Mouse (Mus musculus): ENCODE data around the gene Agbl5.

Gene Agbl5

DNA sequence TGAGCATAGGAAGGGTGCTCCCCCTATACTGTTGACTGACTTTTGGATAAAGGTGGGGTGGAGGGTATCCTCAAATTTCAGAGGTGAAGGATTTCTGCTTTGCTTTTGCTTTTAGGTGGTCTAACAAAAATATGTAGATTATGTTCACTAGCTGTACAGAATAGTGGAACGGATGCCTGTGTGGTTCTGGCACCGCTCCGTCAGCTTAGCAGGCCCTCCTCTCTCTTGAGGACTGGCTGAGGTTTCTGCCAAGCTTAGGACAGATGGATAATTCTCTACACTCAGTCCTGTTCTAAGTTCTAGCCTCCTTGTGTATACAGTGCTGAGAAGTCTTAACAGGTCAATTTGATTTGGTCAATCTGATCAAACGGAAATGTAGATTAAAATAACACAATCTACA is 62.0 kb downstream of the Agbl5 start:
- in situ Hi-C loops (cut with MboI, MseI), result no loop called here

DNA sequence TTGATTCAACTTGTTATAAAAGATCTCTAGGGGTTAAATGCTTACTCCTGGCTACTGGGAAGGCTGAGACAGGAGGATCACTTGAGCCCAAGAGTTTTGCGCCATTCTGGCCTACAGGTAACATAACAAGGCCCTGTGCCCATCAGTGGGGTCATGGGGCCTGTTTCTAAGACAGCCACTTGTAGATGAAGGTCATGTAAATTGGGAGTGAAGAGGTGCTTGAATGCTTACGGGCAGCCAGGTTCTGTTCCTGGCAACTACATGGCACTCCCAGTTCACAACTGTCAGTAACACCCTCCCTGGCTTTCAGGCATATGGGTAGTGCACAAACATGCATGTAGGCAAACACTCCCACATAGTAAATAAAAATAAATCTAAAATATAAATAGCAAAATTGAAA is 62.4 kb downstream of the Agbl5 start:
- in situ Hi-C loops (cut with MboI, MseI), result no loop called here

DNA sequence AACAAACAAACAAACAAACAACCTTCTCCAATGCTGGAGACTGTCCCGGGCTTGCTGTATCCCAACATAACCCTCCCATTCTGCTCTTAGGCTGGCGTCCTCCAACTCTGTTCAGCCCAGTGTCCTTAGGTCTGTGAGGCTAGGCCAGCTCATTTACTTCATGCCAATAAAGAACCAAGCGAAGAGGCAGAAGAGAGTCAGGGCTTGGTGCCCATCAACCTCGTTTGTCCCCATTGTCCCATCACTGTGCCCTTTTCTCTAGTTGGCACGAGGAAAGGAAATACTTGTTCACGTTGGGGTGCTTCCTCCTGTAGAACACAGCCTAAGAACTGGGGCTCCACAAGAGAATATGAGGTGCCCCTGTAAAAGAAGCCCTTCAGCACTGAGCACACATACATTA is 63.2 kb downstream of the Agbl5 start:
- in situ Hi-C loops (cut with MboI, MseI), result no loop called here

DNA sequence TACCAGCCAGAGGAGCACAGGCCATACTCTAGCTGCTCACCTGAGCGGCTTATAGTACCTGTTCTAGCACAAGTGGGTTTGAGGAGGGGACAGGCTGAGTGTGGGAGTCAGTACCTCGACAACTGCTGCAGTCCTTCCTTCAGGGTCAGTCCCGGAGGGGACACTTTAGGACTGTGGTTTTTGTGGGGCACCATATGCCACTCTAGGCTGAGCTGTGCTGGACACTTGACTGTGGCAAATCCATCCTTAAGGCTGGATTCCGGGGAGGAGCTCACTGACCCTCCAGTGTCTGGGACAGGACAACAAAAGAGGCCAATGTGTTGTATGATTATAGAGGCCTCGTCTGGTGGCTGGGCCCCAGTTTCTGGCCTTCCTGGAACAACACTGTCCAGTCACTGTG is 64.1 kb downstream of the Agbl5 start:
- in situ Hi-C loops (cut with MboI, MseI), result no loop called here

DNA sequence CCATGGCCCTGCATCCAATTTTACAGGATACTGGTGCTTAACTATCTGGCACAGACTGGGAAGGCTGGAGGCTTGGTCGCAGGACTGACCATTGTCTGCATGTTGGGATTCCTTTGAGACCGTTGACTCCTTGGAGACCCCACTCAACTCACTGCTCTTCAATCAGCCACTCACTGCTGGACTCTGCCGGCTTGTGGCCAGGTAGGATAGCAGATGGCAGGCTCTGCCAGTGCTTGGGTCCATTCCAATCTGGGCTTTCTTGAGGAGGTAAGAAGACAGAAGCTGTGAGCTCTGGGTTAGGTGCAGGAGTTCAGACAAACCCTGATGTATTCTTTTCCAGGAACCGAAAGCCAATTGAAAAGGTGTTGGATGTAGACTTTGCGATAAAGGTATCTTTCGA is 65.6 kb downstream of the Agbl5 start:
- in situ Hi-C loops (cut with MboI, MseI), result no loop called here

DNA sequence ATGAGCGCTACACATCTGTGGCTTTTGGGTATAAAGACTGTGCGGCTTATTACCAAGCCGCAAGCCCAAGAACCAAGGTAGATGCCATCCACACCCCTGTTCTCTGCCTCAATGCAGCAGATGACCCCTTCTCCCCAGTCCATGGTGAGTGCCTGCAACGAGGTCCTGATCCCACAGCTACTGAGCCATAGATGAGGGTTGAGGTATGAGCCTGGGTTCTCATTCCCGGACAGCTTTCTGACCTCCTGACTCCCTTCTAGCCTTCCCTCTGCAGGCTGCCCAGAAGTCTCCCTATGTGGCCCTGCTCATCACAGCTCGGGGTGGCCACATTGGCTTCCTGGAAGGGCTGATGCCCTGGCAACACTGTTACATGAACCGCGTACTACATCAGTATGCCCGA is 66.1 kb downstream of the Agbl5 start:
- in situ Hi-C loops (cut with MboI, MseI), result no loop called here

DNA sequence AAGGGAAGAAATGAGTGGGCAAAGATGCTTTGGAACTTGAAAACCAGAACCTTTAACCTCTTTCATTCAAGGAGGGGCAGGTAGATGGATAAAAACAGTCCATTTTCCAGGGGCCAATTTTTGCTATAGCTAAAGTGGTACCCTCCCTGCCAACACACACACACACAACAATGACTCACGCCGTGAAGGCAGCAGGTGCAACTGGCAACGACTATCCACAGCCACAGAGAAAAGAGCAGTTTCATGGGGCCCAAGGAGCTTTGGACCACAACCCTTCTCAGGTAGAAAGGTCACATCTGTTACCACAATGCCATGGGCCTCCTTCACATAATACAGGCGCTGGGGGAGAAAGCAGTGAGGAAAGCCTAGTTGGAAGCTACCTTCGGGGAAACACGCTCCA is 67.3 kb downstream of the Agbl5 start:
- in situ Hi-C loops (cut with MboI, MseI), result no loop called here
